Mouse (Mus musculus) neural tube, embryonic 12.5 days (tissue): ENCODE measurements around the gene Creld2. TPM values are rescaled to one million over a fixed set of nuclear protein-coding genes. Genes with fewer than 3 reads are reported as not detected.
A peak's percentile ranks its signal among the peaks of the same experiment; 100 is the strongest.

Experiments used
- ATAC-seq: fragments of 200-750 bp; cut with Nextera tagmentation; 2 replicates; pipeline ENCODE4 v1.8.0; 2017; ENCODE audit warnings: low read depth, mild to moderate bottlenecking, moderate TSS enrichment, moderate library complexity; ENCODE audit not compliant: low FRiP score
- H3K27ac ChIP-seq: fragments of 300-500 bp; sonication (generic); 2 replicates; pipeline ENCODE4 v1.5.1; 2016
- H3K27me3 ChIP-seq: fragments of 300-500 bp; sonication (generic); replicated peaks from 2 replicates; pipeline ENCODE4 v1.6.1; 2016; ENCODE audit warnings: mild to moderate bottlenecking
- H3K36me3 ChIP-seq: fragments of 300-500 bp; sonication (generic); 2 replicates; pipeline ENCODE4 v1.6.1; 2016; ENCODE audit warnings: mild to moderate bottlenecking
- H3K4me1 ChIP-seq: fragments of 300-500 bp; sonication (generic); 2 replicates; pipeline ENCODE4 v1.6.1; 2016
- H3K4me2 ChIP-seq: fragments of 300-500 bp; sonication (generic); replicated peaks from 2 replicates; pipeline ENCODE4 v1.6.1; 2016; ENCODE audit warnings: mild to moderate bottlenecking
- H3K4me3 ChIP-seq: fragments of 300-500 bp; sonication (generic); 2 replicates; pipeline ENCODE4 v1.5.1; 2016
- H3K9ac ChIP-seq: fragments of 300-500 bp; sonication (generic); 2 replicates; pipeline ENCODE4 v1.6.1; 2016; ENCODE audit warnings: mild to moderate bottlenecking
- H3K9me3 ChIP-seq: fragments of 300-500 bp; sonication (generic); 2 replicates; pipeline ENCODE4 v1.6.1; 2016; ENCODE audit warnings: mild to moderate bottlenecking
- WGBS: fragments of 180-500 bp; shearing (Covaris S2); methylation state at CpG from one replicate; pipeline ENCODE4 v1.1.7; 2016; 5-methylcytosine and 5-hydroxymethylcytosine counted together
- polyA plus RNA-seq: library from polyadenylated mRNA; unstranded; fragments of >200 nt; fragmentation: Nextera tagmentation; extraction: Ambion mirVana; gene quantifications from 2 replicates; pipeline ENCODE4 v1.2.1, GENCODE M21; 2016

Creld2 gene
- polyA plus RNA-seq, 1 experiment from 2014 or later = 62.8 TPM

- Histone ChIP-seq H3K9ac (no peak overlapping the region), H3K4me1 (0 out of 2 replicates have a peak, but pooled peaks cover 5% of the 10 kb centered on the region), H3K36me3 (peaks cover 2% of the 10 kb centered on the region; the same call in 1 of the 2 replicates), H3K4me2 (no peak overlapping the region), H3K9me3 (no peaks in the 10 kb centered on the region), H3K27me3 (no peaks in the 10 kb centered on the region), H3K4me3 (no peak overlapping the region), H3K27ac (no peak overlapping the region)
- WGBS = 74% methylated on average over 5 of the region's 5 CpGs
- ATAC-seq = no peak
Measured at GRCm38 (mm10) chr15:88831482-88831881, 12.0 kb downstream of the Creld2 start.

- H3K27me3 ChIP-seq = no peaks in the 10 kb centered on the region
- H3K4me1 ChIP-seq = peaks cover 16% of the 10 kb centered on the region
- H3K36me3 ChIP-seq = no peaks in the 10 kb centered on the region
- no peak overlapping the region for H3K4me2 ChIP-seq
- H3K4me3 ChIP-seq = no peak overlapping the region
- H3K9me3 ChIP-seq = no peaks in the 10 kb centered on the region
- no peak for ATAC-seq
- 83% methylated on average over 9 of the region's 9 CpGs for WGBS
- H3K27ac ChIP-seq = no peak overlapping the region
- no peak overlapping the region for H3K9ac ChIP-seq
Measured at GRCm38 (mm10) chr15:88832536-88832935, 13.1 kb downstream of the Creld2 start.

GRCm38 (mm10) chr15:88836031-88836430 lies 16.6 kb downstream of the Creld2 start:
- Histone ChIP-seq H3K4me1 (peaks cover 27% of the 10 kb centered on the region), H3K27me3 (no peaks in the 10 kb centered on the region), H3K4me2 (no peak overlapping the region), H3K27ac (no peak overlapping the region), H3K9me3 (no peaks in the 10 kb centered on the region), H3K9ac (no peak overlapping the region), H3K4me3 (no peak overlapping the region), H3K36me3 (no peaks in the 10 kb centered on the region)
- no peak for ATAC-seq
- WGBS = 88% methylated on average over 6 of the region's 6 CpGs

- no peaks in the 10 kb centered on the region for H3K27me3 ChIP-seq
- 65% methylated on average over 5 of the region's 5 CpGs for WGBS
- H3K36me3 ChIP-seq = no peaks in the 10 kb centered on the region
- no peak overlapping the region for H3K4me3 ChIP-seq
- peaks cover 27% of the 10 kb centered on the region for H3K4me1 ChIP-seq
- H3K4me2 ChIP-seq = peak overlapping the region; percentile 83
- H3K9ac ChIP-seq = no peak overlapping the region
- ATAC-seq = no peak
- H3K9me3 ChIP-seq = no peaks in the 10 kb centered on the region
- H3K27ac ChIP-seq = no peak overlapping the region
Measured at GRCm38 (mm10) chr15:88836571-88836970, 17.1 kb downstream of the Creld2 start.

GRCm38 (mm10) chr15:88837199-88837932 lies 17.9 kb downstream of the Creld2 start:
- no peak overlapping the region for H3K27ac ChIP-seq
- H3K4me1 ChIP-seq = peaks cover 27% of the 10 kb centered on the region
- H3K9ac ChIP-seq = peak overlapping the region; percentile 56
- peak; percentile 46 for ATAC-seq
- H3K4me3 ChIP-seq = peak overlapping the region; percentile 37
- H3K36me3 ChIP-seq = no peaks in the 10 kb centered on the region
- H3K9me3 ChIP-seq = no peaks in the 10 kb centered on the region
- WGBS = under 1% methylated on average over 39 of the region's 39 CpGs
- peak overlapping the region; percentile 83 for H3K4me2 ChIP-seq
- H3K27me3 ChIP-seq = no peaks in the 10 kb centered on the region

GRCm38 (mm10) chr15:88837977-88838376 lies 18.5 kb downstream of the Creld2 start:
- Histone ChIP-seq H3K9ac (peak overlapping the region; percentile 56), H3K36me3 (no peaks in the 10 kb centered on the region), H3K9me3 (no peaks in the 10 kb centered on the region), H3K4me3 (peak overlapping the region; percentile 37), H3K4me2 (peak overlapping the region; percentile 83), H3K4me1 (peaks cover 27% of the 10 kb centered on the region), H3K27me3 (no peaks in the 10 kb centered on the region), H3K27ac (no peak overlapping the region)
- whole genome bisulfite sequencing = 2% methylated on average over 11 of the region's 11 CpGs
- ATAC-seq = no peak

- H3K4me3 ChIP-seq = no peak overlapping the region
- 18% methylated on average over 9 of the region's 9 CpGs for WGBS
- ATAC-seq = peak; percentile 67
- H3K36me3 ChIP-seq = no peaks in the 10 kb centered on the region
- H3K9ac ChIP-seq = no peak overlapping the region; the same call in 1 of the 2 replicates
- no peak overlapping the region; the same call in 1 of the 2 replicates for H3K4me2 ChIP-seq
- H3K9me3 ChIP-seq = no peaks in the 10 kb centered on the region
- no peak overlapping the region for H3K27ac ChIP-seq
- H3K4me1 ChIP-seq = peaks cover 27% of the 10 kb centered on the region
- H3K27me3 ChIP-seq = no peaks in the 10 kb centered on the region
Measured at GRCm38 (mm10) chr15:88839271-88839670, 19.8 kb downstream of the Creld2 start.

- H3K9ac ChIP-seq = no peak overlapping the region
- H3K4me1 ChIP-seq = peaks cover 27% of the 10 kb centered on the region
- ATAC-seq = no peak
- no peaks in the 10 kb centered on the region for H3K36me3 ChIP-seq
- H3K27me3 ChIP-seq = no peaks in the 10 kb centered on the region
- H3K9me3 ChIP-seq = no peaks in the 10 kb centered on the region
- no peak overlapping the region for H3K4me2 ChIP-seq
- H3K4me3 ChIP-seq = no peak overlapping the region
- WGBS = 63% methylated on average over 10 of the region's 10 CpGs
- no peak overlapping the region for H3K27ac ChIP-seq
Measured at GRCm38 (mm10) chr15:88840126-88840525, 20.7 kb downstream of the Creld2 start.

GRCm38 (mm10) chr15:88841160-88841559 lies 21.7 kb downstream of the Creld2 start:
- peaks cover 27% of the 10 kb centered on the region for H3K4me1 ChIP-seq
- H3K27ac ChIP-seq = no peak overlapping the region
- H3K9me3 ChIP-seq = no peaks in the 10 kb centered on the region
- no peak for ATAC-seq
- no peak overlapping the region for H3K4me2 ChIP-seq
- H3K4me3 ChIP-seq = no peak overlapping the region
- no peaks in the 10 kb centered on the region for H3K36me3 ChIP-seq
- no peaks in the 10 kb centered on the region for H3K27me3 ChIP-seq
- 90% methylated on average over 2 of the region's 2 CpGs for WGBS
- H3K9ac ChIP-seq = no peak overlapping the region

GRCm38 (mm10) chr15:88841580-88842299 lies 22.3 kb downstream of the Creld2 start:
- Histone ChIP-seq H3K4me2 (no peak overlapping the region), H3K27ac (no peak overlapping the region), H3K9me3 (no peaks in the 10 kb centered on the region), H3K4me1 (peaks cover 24% of the 10 kb centered on the region), H3K36me3 (no peaks in the 10 kb centered on the region), H3K9ac (no peak overlapping the region), H3K27me3 (no peaks in the 10 kb centered on the region), H3K4me3 (no peak overlapping the region)
- ATAC-seq = no peak
- 87% methylated on average over 3 of the region's 3 CpGs for WGBS

GRCm38 (mm10) chr15:88842300-88842673 lies 22.8 kb downstream of the Creld2 start:
- Histone ChIP-seq H3K27me3 (no peaks in the 10 kb centered on the region), H3K36me3 (no peaks in the 10 kb centered on the region), H3K4me1 (peaks cover 19% of the 10 kb centered on the region), H3K4me3 (no peak overlapping the region), H3K9me3 (no peaks in the 10 kb centered on the region), H3K27ac (no peak overlapping the region), H3K9ac (no peak overlapping the region), H3K4me2 (no peak overlapping the region)
- ATAC-seq = no peak
- WGBS = 75% methylated on average over 3 of the region's 3 CpGs

GRCm38 (mm10) chr15:88843486-88844097 lies 24.1 kb downstream of the Creld2 start:
- Histone ChIP-seq H3K27me3 (no peaks in the 10 kb centered on the region), H3K27ac (no peak overlapping the region), H3K4me3 (no peak overlapping the region), H3K9ac (no peak overlapping the region), H3K36me3 (no peaks in the 10 kb centered on the region), H3K4me2 (no peak overlapping the region), H3K4me1 (peaks cover 10% of the 10 kb centered on the region; the same call in 1 of the 2 replicates), H3K9me3 (no peaks in the 10 kb centered on the region)
- 49% methylated on average over 8 of the region's 8 CpGs for WGBS
- ATAC-seq = no peak
